Mouse (Mus musculus) kidney, postnatal 0 days (tissue): Measurements from ENCODE around the gene Pnkp. TPM values are rescaled to one million over a fixed set of nuclear protein-coding genes. Genes with fewer than 3 reads are reported as not detected.

Experiments
- ATAC-seq: fragments of 200-750 bp; cut with Nextera tagmentation; replicated peaks from 2 replicates; pipeline ENCODE4 v1.8.0; 2017; ENCODE audit warnings: low read depth, moderate number of reproducible peaks, moderate TSS enrichment, moderate library complexity; ENCODE audit not compliant: low FRiP score
- DNase-seq: peaks from one replicate; pipeline ENCODE4 v3.0.0-alpha.2; 2016; ENCODE audit warnings: low spot score
- H3K27ac ChIP-seq: fragments of 300-500 bp; sonication (generic); 2 replicates; pipeline ENCODE4 v1.5.1; 2014; ENCODE audit warnings: mild to moderate bottlenecking
- H3K27me3 ChIP-seq: fragments of 300-500 bp; sonication (generic); 2 replicates; pipeline ENCODE4 v1.6.1; 2014; ENCODE audit warnings: low read length, mixed read lengths; ENCODE audit not compliant: insufficient read depth
- H3K36me3 ChIP-seq: fragments of 300-500 bp; sonication (generic); 2 replicates; pipeline ENCODE4 v1.6.1; 2014; ENCODE audit warnings: low read length, mixed read lengths; ENCODE audit not compliant: insufficient read depth
- H3K4me1 ChIP-seq: fragments of 300-500 bp; sonication (generic); replicated peaks from 2 replicates; pipeline ENCODE4 v1.6.1; 2014; ENCODE audit warnings: antibody characterized with exemption, low read length, mixed read lengths; ENCODE audit not compliant: insufficient read depth
- H3K4me2 ChIP-seq: fragments of 300-500 bp; sonication (generic); 2 replicates; pipeline ENCODE4 v1.6.1; 2014; ENCODE audit warnings: mild to moderate bottlenecking, low read length, moderate library complexity, mixed read lengths
- H3K4me3 ChIP-seq: fragments of 300-500 bp; sonication (generic); replicated peaks from 2 replicates; pipeline ENCODE4 v1.5.1; 2014; ENCODE audit warnings: low read depth, low read length
- H3K9ac ChIP-seq: fragments of 300-500 bp; sonication (generic); 2 replicates; pipeline ENCODE4 v1.6.1; 2014; ENCODE audit warnings: low read depth, low read length
- H3K9me3 ChIP-seq: fragments of 300-500 bp; sonication (generic); replicated peaks from 2 replicates; pipeline ENCODE4 v1.6.1; 2016; ENCODE audit warnings: low read length, inconsistent platforms, mixed read lengths
- CTCF ChIP-seq: IDR thresholded peaks from 2 replicates; pipeline ENCODE4 v1.5.1; 2016; ENCODE audit warnings: antibody characterized with exemption, low read depth, mild to moderate bottlenecking, moderate library complexity
- WGBS: fragments of 180-500 bp; shearing (Covaris S2); extraction: QIAGEN DNeasy Blood & Tissue Kit; methylation state at CpG from one replicate; pipeline ENCODE4 v1.1.7; 2014; 5-methylcytosine and 5-hydroxymethylcytosine counted together
- polyA plus RNA-seq: library from polyadenylated mRNA; unstranded; fragments of >200 nt; fragmentation: Nextera tagmentation; extraction: Ambion mirVana; gene quantifications from 2 replicates; pipeline ENCODE4 v1.2.1, GENCODE M21; 2015

Pnkp gene
- polyA plus RNA-seq, 1 experiment from 2014 or later = 34.0 TPM

GRCm38 (mm10) chr7:44845006-44845405 lies 11.9 kb upstream of the Pnkp start:
- no peak for DNase-seq
- H3K27ac ChIP-seq = no peak overlapping the region
- H3K36me3 ChIP-seq = peaks cover 46% of the 10 kb centered on the region
- H3K4me1 ChIP-seq = peaks cover 2% of the 10 kb centered on the region
- 91% methylated on average over 10 of the region's 10 CpGs for WGBS
- H3K27me3 ChIP-seq = no peaks in the 10 kb centered on the region
- H3K4me3 ChIP-seq = no peak overlapping the region
- H3K9me3 ChIP-seq = no peaks in the 10 kb centered on the region
- H3K4me2 ChIP-seq = no peak overlapping the region
- ATAC-seq = no peak
- no peak for TF ChIP-seq CTCF
- no peak overlapping the region for H3K9ac ChIP-seq

GRCm38 (mm10) chr7:44846804-44847203 lies 10.1 kb upstream of the Pnkp start:
- Histone ChIP-seq H3K9me3 (no peaks in the 10 kb centered on the region), H3K27ac (no peak overlapping the region), H3K36me3 (peaks cover 46% of the 10 kb centered on the region), H3K4me3 (no peak overlapping the region), H3K9ac (no peak overlapping the region), H3K27me3 (no peaks in the 10 kb centered on the region), H3K4me1 (peaks cover 7% of the 10 kb centered on the region), H3K4me2 (no peak overlapping the region)
- TF ChIP-seq CTCF = no peak
- 86% methylated on average over 7 of the region's 7 CpGs for WGBS
- DNase-seq (no peak), ATAC-seq (no peak)

GRCm38 (mm10) chr7:44847772-44848171 lies 9.2 kb upstream of the Pnkp start:
- H3K4me2 ChIP-seq = peak overlapping the region; percentile 65
- WGBS = 59% methylated on average over 5 of the region's 5 CpGs
- H3K4me3 ChIP-seq = peak overlapping the region; percentile 73
- no peak for ATAC-seq
- no peak for DNase-seq
- TF ChIP-seq CTCF = no peak
- peak overlapping the region; percentile 48 for H3K9ac ChIP-seq
- H3K27me3 ChIP-seq = no peaks in the 10 kb centered on the region
- H3K27ac ChIP-seq = no peak overlapping the region
- H3K36me3 ChIP-seq = peaks cover 39% of the 10 kb centered on the region
- H3K9me3 ChIP-seq = no peaks in the 10 kb centered on the region
- H3K4me1 ChIP-seq = peaks cover 7% of the 10 kb centered on the region

- ATAC-seq (peak; percentile 89), DNase-seq (peak; percentile 99)
- TF ChIP-seq CTCF = no peak
- peak within 1 kb of the TSS; percentile 73 for H3K4me3 ChIP-seq
- H3K27ac ChIP-seq = peak within 1 kb of the TSS; percentile 97
- WGBS = under 1% methylated on average over 54 of the region's 54 CpGs
- peak within 1 kb of the TSS; percentile 78 for H3K9ac ChIP-seq
- H3K4me1 ChIP-seq = peaks cover 13% of the 10 kb centered on the region
- H3K36me3 ChIP-seq = peaks cover 29% of the 10 kb centered on the region
- H3K4me2 ChIP-seq = peak within 1 kb of the TSS; percentile 75
- no peaks in the 10 kb centered on the region for H3K27me3 ChIP-seq
- no peaks in the 10 kb centered on the region for H3K9me3 ChIP-seq
Observed at GRCm38 (mm10) chr7:44848561-44849415, 8.2 kb upstream of the Pnkp start, which contains the start of the genes Akt1s1 and Tbc1d17. Akt1s1 (plus strand) TSS chr7:44848991. Tbc1d17 (minus strand) TSS chr7:44849079.

GRCm38 (mm10) chr7:44849416-44850111 lies 7.4 kb upstream of the Pnkp start:
- Histone ChIP-seq H3K27ac (peak overlapping the region; percentile 97), H3K9me3 (no peaks in the 10 kb centered on the region), H3K27me3 (no peaks in the 10 kb centered on the region), H3K4me3 (peak overlapping the region; percentile 73), H3K4me2 (peak overlapping the region; percentile 75), H3K9ac (peak overlapping the region; percentile 78), H3K4me1 (peaks cover 15% of the 10 kb centered on the region), H3K36me3 (peaks cover 21% of the 10 kb centered on the region)
- WGBS = under 1% methylated on average over 41 of the region's 41 CpGs
- ATAC-seq = peak; percentile 40
- no peak for TF ChIP-seq CTCF
- peak; percentile 98 for DNase-seq

- H3K36me3 ChIP-seq = peaks cover 15% of the 10 kb centered on the region
- 0% methylated on average over 33 of the region's 33 CpGs for WGBS
- H3K27ac ChIP-seq = peak overlapping the region; percentile 97
- no peaks in the 10 kb centered on the region for H3K27me3 ChIP-seq
- H3K4me1 ChIP-seq = peaks cover 19% of the 10 kb centered on the region
- ATAC-seq (peak; percentile 16), DNase-seq (peak; percentile 90)
- H3K4me2 ChIP-seq = peak overlapping the region; percentile 75
- H3K9ac ChIP-seq = peak overlapping the region; percentile 78
- H3K9me3 ChIP-seq = no peaks in the 10 kb centered on the region
- peak overlapping the region; percentile 73 for H3K4me3 ChIP-seq
- TF ChIP-seq CTCF = 0 out of 2 replicates have a peak, but pooled peaks have one; percentile 24
Observed at GRCm38 (mm10) chr7:44850146-44850545, 6.8 kb upstream of the Pnkp start.
